Mouse (Mus musculus) frontal cortex, postnatal 10 days (tissue): ENCODE data around the gene Hnrnpk.
A peak's percentile ranks its signal among the peaks of the same experiment; 100 is the strongest.
"Not testable (repeated sequence)": the region's sequence is repeated elsewhere in the genome, so short reads cannot be mapped to it uniquely, and the experiment has no call there.

Source experiments
- DNase-seq, 2 experiments: peaks; one replicate each; pipeline ENCODE4 v3.0.0; 2022; ENCODE audit warnings: low spot score in 2 of 2, mixed read lengths in 1 of 2

Hnrnpk gene

DNA sequence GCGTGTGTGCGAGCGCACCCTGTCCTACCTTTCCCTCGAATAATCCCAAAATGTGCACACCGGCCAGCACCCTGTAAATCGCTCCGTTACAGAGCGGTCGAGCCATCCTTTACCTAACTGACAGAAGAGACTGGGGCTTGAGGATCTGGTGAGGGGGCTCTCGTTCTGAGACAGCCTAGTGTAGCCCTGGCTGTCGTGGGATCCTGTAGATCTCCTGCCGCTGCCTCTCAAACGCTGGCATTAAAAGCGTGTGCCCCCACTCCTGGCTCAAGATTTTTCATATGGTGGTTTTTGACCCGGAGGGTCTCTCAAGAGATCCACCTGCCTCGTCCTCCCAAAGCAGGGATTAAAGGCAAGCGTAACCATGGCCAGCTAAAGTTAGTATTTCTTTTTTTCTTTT, at the start of gene Hnrnpk:
Hnrnpk (minus strand) TSS at position 101 of the 400 bp plus-strand sequence.
- DNase-seq, result not testable (repeated sequence)

DNA sequence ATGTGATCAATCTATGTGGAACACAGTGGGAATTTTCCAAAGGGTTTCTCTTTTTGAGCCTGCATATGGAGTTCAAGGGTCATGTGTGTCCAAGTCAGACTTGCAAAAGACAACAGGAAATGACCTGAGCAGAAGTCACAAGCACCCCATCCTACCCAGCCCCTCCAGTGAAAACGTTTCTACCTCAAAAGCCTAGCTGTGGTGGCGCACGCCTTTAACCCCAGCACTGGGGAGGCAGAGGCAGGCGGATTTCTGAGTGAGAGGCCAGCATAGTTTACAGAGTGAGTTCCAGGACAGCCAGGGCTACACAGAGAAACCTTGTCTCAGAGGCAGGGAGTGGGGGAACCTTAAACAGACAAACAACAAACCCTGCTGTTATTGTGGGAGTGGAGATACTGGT, 49.1 kb upstream of the Hnrnpk start:
- DNase-seq, result no peak

DNA sequence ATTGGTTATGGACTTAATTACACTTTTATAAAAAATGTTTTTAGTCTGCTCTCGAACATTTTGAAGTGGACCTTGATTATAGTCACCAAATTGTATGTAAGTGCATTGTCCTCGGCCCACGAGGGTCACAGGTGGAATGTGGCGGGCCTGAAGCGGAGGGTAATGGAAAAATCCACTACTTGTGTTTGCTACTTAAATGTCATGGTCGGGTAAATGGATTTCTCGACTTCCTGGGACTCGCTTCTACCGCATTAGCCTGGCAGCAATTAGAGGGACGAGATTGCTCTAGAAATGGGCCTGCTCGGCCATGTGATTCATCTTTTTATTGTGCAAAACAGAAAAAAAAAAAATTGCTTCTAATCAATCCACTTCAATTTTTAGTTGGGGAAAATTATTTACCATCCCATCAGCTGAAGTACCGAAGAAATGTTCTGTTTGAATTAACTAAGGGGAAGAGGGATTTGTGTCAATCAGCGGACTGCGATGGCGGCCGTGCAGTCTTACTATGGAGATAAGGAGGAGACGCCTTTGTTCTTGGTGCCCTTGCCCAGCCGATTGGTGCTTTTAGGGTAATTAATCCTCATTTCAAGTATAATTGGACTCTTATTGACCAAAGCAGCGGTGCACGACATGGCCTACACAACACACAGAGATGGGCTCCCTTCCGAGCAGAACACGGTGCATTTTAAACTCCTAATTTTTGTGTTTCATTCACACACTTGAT, 47.5 kb upstream of the Hnrnpk start:
- no peak for DNase-seq

DNA sequence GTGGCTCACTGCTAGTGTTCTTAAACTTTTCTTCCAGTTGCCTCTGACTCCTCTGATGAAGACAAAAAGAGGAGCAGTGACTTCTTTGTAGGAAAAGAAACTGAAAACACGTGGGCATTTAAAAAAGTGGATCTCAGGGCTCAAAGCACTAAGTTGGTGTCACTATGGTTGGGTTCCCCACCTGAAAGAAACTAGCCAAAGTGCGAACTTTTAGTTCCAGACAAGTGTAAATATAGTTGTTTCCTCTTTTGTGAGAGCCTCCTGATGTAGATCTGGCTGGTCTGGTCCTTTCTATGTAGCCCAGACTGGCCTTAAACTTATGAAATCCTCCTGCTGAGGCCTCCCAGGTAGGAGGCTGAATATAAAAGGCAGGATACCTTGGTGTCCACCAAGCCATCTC, 43.4 kb upstream of the Hnrnpk start:
- DNase-seq, result no peak

DNA sequence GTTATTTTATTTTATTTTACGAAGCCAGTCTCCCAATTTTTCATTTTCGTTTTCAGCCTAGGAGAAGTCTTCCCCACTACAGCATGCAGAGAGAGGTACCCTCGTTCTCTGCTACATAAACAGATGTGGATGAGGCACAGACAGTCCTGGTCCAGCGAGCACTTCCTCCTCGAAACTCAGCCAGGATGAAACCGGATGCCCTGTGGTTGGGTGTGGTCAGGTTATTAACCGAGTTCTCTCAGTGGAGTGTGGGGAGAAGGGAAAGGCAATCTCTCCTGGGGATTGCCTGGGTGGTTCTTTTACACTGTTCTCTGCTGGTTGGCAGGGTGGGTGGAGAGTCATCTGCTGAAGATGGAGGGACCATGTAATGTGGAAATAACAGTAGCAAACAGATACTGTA, 40.6 kb upstream of the Hnrnpk start:
- DNase-seq, result no peak

- no peak for DNase-seq
Measured at GRCm38 (mm10) chr13:58443326-58443725, 40.2 kb upstream of the Hnrnpk start.

GRCm38 (mm10) chr13:58439716-58440115, 36.6 kb upstream of the Hnrnpk start:
- no peak for DNase-seq

- no peak for DNase-seq
Measured at GRCm38 (mm10) chr13:58423061-58423660, 20.0 kb upstream of the Hnrnpk start.

- no peak for DNase-seq
Measured at GRCm38 (mm10) chr13:58422242-58422641, 19.1 kb upstream of the Hnrnpk start.

GRCm38 (mm10) chr13:58421026-58421425, 17.9 kb upstream of the Hnrnpk start:
- DNase-seq, result no peak

DNA sequence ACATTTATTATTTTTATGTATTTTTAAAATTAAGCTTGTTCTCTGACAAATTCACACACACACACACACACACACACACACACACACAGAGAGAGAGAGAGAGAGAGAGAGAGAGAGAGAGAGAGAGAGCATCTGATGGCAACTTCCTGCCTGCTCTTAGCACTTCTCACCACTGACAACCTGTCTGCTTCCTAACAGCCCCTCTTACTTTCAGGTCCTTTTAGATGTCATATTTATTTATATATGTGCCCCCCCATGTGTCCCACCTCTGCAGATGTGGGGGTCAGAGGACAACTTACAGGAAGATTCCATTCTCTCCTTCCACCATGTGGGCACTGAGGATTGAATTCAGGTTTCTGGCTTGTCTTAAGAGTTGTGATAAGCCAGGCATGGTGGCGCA, 16.1 kb upstream of the Hnrnpk start:
- DNase-seq, result no peak

DNA sequence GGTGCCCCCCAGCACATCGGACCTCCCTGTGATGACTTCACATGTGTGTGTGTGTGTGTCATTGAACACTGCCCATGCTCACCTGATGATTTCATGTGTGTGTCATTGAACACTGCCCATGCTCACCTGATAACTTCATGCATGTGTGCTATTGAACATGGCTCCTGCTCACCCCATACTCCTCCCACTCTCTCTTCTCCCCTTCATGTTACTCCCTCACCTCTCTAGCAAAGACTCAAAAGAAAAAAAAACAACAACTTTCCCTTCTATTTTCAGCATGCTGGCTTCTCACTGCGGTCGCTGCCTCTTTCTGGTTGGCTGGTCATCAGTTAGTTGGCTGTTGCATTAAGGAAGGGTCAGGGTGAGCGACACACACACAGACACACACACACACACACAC, 15.5 kb upstream of the Hnrnpk start:
- DNase-seq, result no peak

GRCm38 (mm10) chr13:58415838-58416237, 12.7 kb upstream of the Hnrnpk start:
- DNase-seq, result no peak

- no peak for DNase-seq
Measured at GRCm38 (mm10) chr13:58415374-58415773, 12.2 kb upstream of the Hnrnpk start.

- no peak for DNase-seq
Measured at GRCm38 (mm10) chr13:58411073-58411472, 7.9 kb upstream of the Hnrnpk start.

DNA sequence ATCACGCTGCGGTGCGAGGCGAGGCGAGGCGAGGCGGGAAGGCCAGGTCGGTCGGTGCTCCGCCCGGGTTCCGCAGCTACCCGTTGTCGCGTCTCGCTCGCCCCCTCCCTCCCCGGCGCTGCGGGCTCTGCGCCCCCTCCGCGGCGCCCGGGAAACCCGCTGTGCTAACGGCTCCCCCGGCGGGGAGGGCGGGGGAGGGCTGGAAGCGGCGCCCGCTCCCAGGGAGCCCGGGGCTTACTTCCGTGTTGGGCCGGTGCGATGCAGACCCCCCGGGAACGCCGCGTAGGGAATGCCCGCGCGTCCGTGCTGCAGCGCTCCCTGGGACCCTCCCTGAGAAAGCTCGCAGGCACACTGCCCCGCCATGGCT, 416 bp downstream of the Hnrnpk start:
- no peak for DNase-seq

DNA sequence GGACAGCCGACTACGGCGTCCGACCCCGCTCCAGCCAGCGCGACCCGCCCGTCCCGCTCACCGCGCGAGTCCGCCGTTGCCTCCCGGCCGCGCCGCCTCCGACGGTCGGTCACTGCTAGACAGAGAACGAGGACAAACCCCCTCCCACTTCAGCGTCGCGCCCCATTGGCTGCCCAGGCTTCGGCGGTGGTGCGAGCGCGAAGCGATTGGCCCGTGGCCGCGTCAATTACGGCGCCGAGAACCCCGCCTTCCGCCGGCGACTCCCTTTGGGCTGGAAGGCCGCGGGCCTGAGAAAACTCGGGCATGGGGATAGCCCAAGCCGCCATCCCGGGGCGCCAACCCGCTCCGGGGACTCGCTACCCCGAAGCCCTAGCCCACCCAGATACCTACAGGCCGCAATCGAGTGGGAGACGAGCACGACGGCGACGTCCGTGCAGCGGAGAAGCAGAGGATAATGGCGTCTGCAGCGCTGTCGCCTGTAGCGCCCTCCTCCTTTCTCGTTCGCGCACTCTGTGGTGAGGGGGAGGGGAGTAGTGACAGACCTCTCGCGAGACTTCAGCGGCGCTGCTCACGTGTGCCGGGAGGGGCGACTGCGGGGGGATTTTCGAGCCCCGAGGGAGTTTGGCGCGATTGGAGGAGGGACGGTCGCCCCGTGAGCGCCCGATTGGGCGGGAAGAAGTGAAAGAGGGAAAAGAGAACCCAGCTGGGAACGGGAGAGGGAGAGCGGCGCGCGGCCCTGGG, 970 bp downstream of the Hnrnpk start, which contains the start of gene Rmi1:
Rmi1 (plus strand) TSS at position 246 of the 741 bp plus-strand sequence.
- DNase-seq, result peak; percentile 93 to 97

DNA sequence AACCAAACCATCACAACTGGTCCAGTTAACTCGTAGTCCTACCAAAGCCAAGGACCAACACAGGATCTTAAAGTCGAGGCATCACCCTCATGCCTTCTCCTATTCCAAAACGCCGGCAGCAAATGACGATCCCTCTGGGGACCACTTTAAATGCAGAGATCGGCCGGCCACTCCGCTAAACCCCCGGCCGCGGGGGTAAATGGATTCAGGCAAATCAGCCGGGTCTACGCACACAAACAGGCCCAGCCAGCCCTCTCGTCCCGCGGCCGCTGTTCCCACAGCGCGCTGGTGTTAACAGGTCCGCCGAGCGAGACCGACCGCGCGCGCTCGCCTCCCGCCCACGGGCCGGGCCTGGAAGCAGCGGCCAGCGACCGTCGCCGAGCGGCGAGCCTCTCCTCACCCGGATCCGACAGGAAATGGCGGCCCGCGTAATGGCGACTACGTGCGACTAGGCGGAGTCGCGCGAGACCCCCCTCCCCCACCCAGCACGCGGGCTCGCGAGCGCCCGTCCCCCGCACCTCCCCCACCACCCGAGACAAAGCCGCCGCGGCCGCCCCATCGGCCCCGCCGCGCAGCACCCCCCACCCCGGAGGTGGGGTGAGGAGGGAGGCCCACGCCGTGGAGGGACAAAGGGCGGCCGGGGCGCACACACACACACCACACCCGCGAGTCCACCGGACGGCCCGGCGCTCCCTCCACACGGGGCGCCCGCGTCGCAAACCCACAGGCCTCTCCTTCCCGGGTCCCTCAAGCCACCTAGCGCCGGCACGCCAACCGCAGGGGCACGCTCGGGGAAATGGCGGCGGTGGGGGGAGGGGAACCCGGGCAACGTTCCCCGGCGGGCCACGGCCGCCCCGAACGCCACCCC, 1.8 kb downstream of the Hnrnpk start:
- DNase-seq, result peak; percentile 65 to 78

DNA sequence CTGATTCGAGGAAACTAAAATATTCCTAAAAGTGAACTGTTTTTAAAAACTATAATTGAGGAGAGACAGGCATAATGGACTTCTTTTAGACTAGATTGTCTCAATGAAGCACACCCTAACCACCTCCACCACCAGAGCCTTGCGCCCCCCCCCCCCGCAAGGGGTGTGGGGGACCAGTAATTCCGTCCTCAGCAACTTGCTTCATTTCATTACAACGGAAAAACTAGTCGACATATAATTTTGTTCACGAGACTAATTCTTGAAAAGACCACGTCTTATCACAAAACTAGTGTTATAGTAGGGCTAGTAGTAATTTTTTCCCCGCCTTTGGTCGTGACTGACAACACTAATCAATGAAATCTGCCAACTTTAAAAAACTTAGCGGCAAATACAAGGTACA, 2.6 kb downstream of the Hnrnpk start:
- no peak for DNase-seq

GRCm38 (mm10) chr13:58397651-58398050, 5.5 kb downstream of the Hnrnpk start:
- no peak for DNase-seq

DNA sequence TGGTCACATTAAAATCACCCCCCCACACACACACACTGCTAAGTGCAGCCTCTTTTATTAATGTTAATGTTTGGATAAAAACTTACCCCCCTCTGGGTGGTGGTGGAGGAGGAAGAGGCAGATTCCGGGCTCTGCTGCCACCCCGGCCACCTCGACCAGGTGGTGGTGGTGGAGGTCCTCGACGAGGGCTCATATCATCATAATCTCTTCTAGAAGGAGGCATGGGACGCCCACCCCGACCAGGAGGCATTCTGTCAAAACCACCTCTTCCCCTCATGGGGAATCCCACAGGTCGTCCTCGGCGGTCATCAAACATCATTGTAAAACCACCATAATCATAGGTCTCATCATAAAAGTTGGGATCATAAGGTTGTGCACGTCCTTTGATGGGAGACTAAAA, 8.8 kb downstream of the Hnrnpk start:
- DNase-seq, result not testable (repeated sequence)
